Mouse (Mus musculus): ENCODE results near the gene Vps29. TPM values are rescaled to one million over a fixed set of nuclear protein-coding genes. Genes with fewer than 3 reads are reported as not detected.

Vps29 gene
- total and polyA plus RNA-seq, 3 experiments = 13.5 to 228 (median 147) TPM

DNA sequence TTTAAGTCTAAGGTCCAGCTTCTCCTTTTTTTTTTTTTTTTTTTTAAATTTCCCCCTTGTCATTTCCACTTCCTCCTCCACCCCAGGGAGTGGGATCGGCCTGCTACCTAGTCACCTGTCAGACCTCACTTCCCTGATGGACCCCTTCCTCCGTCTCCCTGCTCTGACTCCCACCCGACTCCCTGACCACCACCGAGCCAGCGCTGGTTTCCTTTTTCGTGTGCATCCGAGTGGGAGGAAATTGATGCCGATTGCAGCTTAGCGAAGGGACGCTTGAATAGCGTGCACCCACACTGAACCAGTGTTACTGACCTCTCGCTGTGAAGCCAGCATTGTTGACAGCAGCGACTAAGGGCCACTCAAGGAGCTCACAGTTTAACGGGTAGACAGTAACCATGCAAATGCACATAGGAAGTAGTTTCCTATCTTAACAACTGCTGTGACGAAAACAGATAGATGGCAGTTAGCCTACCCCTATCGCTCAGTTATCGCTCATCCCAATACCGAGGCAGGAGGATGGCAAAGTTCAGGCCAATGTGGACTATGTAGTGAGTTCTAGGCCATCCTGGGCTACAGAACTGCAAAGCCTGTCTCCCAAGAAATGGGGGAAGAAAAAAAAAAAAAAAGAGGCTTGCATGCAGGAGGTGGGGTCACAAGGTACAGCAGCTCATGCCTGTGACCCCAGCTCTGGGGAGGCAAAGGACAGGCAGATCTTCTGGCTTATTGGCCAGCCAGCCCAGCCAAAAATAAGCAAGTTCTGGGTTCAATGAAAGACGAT lies 38.2 kb downstream of the Vps29 start:
- ATAC-seq (ENCODE audit: extremely low read depth, insufficient number of reproducible peaks, low FRiP score, poor library complexity, severe bottlenecking) (0 out of 2 replicates have a peak, but pooled peaks have one; percentile 8), DNase-seq (ENCODE audit: low spot score) (peak; percentile 42)
- Histone ChIP-seq H3K4me1 (ENCODE audit: insufficient read depth, low read depth, low read length) (peaks cover 23% of the 10 kb centered on the region), H3K4me3 (ENCODE audit: low read depth, low read length) (peak overlapping the region; percentile 94), H3K36me3 (replicated peaks) (peaks cover 53% of the 10 kb centered on the region), H3K9me3 (replicated peaks) (no peaks in the 10 kb centered on the region), H3K27me3 (ENCODE audit: insufficient read depth, low read length) (no peaks in the 10 kb centered on the region)
- TF ChIP-seq GATA2 (IDR thresholded peaks at IDR 0.05; ENCODE audit: borderline replicate concordance, low read depth, low read length) (no peak), TAL1 (conservative IDR thresholded peaks at IDR 0.05; ENCODE audit: low read depth, low read length) (no peak), CTCF (IDR thresholded peaks at IDR 0.05; ENCODE audit: low read depth, low read length) (no peak), POLR2AphosphoS5 (IDR thresholded peaks at IDR 0.05; ENCODE audit: insufficient replicate concordance, low read depth, low read length) (no peak), GATA1 (IDR thresholded peaks at IDR 0.05; ENCODE audit: borderline replicate concordance, low read length) (no peak)

DNA sequence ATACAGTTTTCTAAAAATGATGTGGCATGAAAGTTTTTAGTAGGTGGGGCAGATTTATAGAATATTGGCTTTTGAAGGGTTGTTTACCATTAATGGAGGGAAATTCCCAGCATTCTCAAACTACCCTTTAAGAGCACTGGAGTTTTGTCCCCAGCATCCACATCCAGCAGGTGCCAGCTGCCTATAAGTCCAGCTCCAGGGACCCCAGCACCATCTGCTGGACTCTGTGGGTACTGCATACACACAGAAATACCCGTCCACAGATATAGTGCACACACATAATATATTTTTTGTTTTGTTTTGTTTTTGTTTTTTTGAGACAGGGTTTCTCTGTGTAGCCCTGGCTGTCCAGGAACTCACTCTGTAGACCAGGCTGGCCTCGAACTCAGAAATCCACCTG lies 39.7 kb downstream of the Vps29 start:
- Histone ChIP-seq H3K36me3 (replicated peaks) (peaks cover 67% of the 10 kb centered on the region), H3K4me1 (ENCODE audit: insufficient read depth, low read depth, low read length) (peaks cover 26% of the 10 kb centered on the region), H3K27me3 (ENCODE audit: insufficient read depth, low read length) (no peaks in the 10 kb centered on the region), H3K4me3 (ENCODE audit: low read depth, low read length) (no peak overlapping the region), H3K9me3 (replicated peaks) (no peaks in the 10 kb centered on the region)
- DNase-seq (ENCODE audit: low spot score) = no peak
- ATAC-seq (ENCODE audit: extremely low read depth, insufficient number of reproducible peaks, low FRiP score, poor library complexity, severe bottlenecking) = no peak; the same call in 1 of the 2 replicates
- TF ChIP-seq CTCF (IDR thresholded peaks at IDR 0.05; ENCODE audit: low read depth, low read length) (peak; percentile 69), GATA2 (IDR thresholded peaks at IDR 0.05; ENCODE audit: borderline replicate concordance, low read depth, low read length) (no peak)

DNA sequence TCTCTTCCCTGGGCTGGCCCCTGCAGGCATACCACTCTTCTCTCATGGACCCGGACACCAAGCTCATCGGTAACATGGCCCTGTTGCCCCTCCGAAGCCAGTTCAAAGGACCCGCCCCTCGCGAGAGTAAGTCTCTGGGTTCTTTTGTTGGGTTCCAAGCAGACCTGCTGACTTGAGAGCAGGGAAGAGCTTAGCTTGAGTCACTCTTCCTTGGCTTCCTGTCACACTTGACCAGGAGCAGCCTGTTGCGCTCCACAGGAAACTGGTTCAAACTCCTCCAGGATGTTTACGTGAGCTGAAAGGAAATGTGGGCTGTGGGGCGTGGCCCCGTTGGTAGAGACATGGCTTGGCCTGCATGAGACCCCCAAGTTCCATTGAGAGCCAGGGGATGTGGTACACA lies 42.6 kb downstream of the Vps29 start:
- ATAC-seq (ENCODE audit: extremely low read depth, insufficient number of reproducible peaks, low FRiP score, poor library complexity, severe bottlenecking) = no peak
- H3K27me3 ChIP-seq (ENCODE audit: insufficient read depth, low read length) = no peaks in the 10 kb centered on the region
- H3K9me3 ChIP-seq (replicated peaks) = no peaks in the 10 kb centered on the region
- H3K4me3 ChIP-seq (ENCODE audit: low read depth, low read length) = no peak overlapping the region
- DNase-seq (ENCODE audit: low spot score) = no peak
- TF ChIP-seq TAL1 (conservative IDR thresholded peaks at IDR 0.05; ENCODE audit: low read depth, low read length) (no peak), POLR2AphosphoS5 (IDR thresholded peaks at IDR 0.05; ENCODE audit: insufficient replicate concordance, low read depth, low read length) (no peak), GATA1 (IDR thresholded peaks at IDR 0.05; ENCODE audit: borderline replicate concordance, low read length) (no peak), GATA2 (IDR thresholded peaks at IDR 0.05; ENCODE audit: borderline replicate concordance, low read depth, low read length) (no peak), CTCF (IDR thresholded peaks at IDR 0.05; ENCODE audit: low read depth, low read length) (no peak)
- peaks cover 34% of the 10 kb centered on the region for H3K4me1 ChIP-seq (ENCODE audit: insufficient read depth, low read depth, low read length)
- H3K36me3 ChIP-seq (replicated peaks) = peaks cover 80% of the 10 kb centered on the region

DNA sequence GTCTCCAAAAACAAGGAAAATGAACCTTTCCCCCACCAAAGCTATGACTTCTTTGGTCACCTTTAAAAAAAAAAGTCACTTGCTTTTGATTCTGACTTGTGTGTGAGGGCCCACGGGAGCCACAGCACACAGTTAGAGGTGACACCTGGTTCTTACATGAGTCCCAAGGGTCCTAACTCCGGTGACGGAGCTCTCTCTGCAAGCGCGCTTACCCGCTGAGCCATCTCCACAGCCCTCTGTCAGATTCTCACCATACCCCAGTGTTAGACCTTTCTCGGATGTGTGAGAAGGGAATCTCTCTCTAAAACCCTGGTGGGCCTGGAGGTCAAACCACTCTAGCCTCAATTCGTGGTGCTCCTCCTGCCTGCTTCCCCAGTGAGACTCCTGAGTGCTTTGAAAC lies 43.3 kb downstream of the Vps29 start:
- ATAC-seq (ENCODE audit: extremely low read depth, insufficient number of reproducible peaks, low FRiP score, poor library complexity, severe bottlenecking) (no peak), DNase-seq (ENCODE audit: low spot score) (no peak)
- TF ChIP-seq POLR2AphosphoS5 (IDR thresholded peaks at IDR 0.05; ENCODE audit: insufficient replicate concordance, low read depth, low read length) = no peak
- TF ChIP-seq CTCF (IDR thresholded peaks at IDR 0.05; ENCODE audit: low read depth, low read length) = no peak
- TF ChIP-seq GATA2 (IDR thresholded peaks at IDR 0.05; ENCODE audit: borderline replicate concordance, low read depth, low read length) = no peak
- no peak for TF ChIP-seq TAL1 (conservative IDR thresholded peaks at IDR 0.05; ENCODE audit: low read depth, low read length)
- no peak for TF ChIP-seq GATA1 (IDR thresholded peaks at IDR 0.05; ENCODE audit: borderline replicate concordance, low read length)
- Histone ChIP-seq H3K4me1 (ENCODE audit: insufficient read depth, low read depth, low read length) (peaks cover 30% of the 10 kb centered on the region), H3K4me3 (ENCODE audit: low read depth, low read length) (no peak overlapping the region), H3K27me3 (ENCODE audit: insufficient read depth, low read length) (no peaks in the 10 kb centered on the region), H3K36me3 (replicated peaks) (peaks cover 87% of the 10 kb centered on the region), H3K9me3 (replicated peaks) (no peaks in the 10 kb centered on the region)

DNA sequence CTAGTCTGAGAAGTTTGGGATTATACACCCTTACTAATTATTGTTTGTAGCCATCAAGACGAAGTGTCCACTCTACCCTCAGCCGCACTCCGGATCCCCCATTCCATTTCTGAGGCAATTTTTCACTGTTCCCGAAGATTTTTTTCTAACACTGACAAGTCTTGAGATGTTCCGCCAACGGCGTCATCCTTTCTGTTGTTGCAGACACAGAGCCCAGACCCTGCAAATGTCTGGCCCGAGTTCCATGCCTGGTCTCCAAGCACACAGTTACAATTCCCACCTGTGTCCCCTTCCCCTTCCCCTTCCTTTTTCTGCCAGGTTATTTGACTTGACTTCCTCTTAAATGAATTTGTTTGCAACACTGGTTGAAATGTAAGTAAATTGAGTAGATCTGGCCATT lies 45.7 kb downstream of the Vps29 start:
- TF ChIP-seq CTCF (IDR thresholded peaks at IDR 0.05; ENCODE audit: low read depth, low read length) (no peak), TAL1 (conservative IDR thresholded peaks at IDR 0.05; ENCODE audit: low read depth, low read length) (no peak), GATA2 (IDR thresholded peaks at IDR 0.05; ENCODE audit: borderline replicate concordance, low read depth, low read length) (no peak)
- no peak for DNase-seq (ENCODE audit: low spot score)
- no peak for ATAC-seq (ENCODE audit: extremely low read depth, insufficient number of reproducible peaks, low FRiP score, poor library complexity, severe bottlenecking)
- peaks cover 96% of the 10 kb centered on the region for H3K36me3 ChIP-seq (replicated peaks)
- no peak overlapping the region for H3K4me3 ChIP-seq (ENCODE audit: low read depth, low read length)
- no peaks in the 10 kb centered on the region for H3K27me3 ChIP-seq (ENCODE audit: insufficient read depth, low read length)
- H3K9me3 ChIP-seq (replicated peaks) = no peaks in the 10 kb centered on the region
- peaks cover 16% of the 10 kb centered on the region for H3K4me1 ChIP-seq (ENCODE audit: insufficient read depth, low read depth, low read length)

DNA sequence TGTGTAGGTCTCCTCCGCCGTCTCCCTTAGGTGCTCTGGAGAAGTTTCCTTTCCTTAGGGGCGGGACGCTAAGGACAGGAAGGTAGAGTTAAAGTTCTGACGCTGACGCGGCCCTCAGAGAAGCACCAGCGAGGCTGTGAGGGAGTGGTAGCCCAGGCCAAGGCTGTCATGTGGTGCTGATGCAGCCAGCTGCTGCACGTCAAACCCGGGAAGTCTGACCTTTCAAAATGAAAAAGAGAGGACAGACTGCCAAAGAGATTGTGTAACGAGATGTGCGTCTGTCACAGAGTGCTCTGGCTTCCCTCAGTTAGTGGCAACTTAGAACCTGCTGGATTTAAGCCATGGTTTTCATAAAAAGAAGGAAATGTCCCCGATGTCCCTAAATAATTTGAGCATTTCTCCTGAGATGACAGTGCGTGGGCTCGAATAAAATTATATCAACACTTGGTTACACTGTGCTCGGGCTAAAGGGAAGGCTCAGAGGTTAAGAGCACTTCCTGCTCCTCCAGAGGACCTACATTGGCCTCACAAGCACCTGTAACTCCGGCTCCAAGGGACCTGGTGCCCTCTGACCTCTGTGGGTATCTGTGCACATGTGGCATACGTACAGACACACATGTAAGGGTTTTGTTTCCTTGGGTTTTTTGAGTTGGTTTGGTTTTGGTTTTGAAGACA lies 46.6 kb downstream of the Vps29 start:
- Histone ChIP-seq H3K36me3 (replicated peaks) (peaks cover 97% of the 10 kb centered on the region), H3K9me3 (replicated peaks) (no peaks in the 10 kb centered on the region), H3K4me3 (ENCODE audit: low read depth, low read length) (no peak overlapping the region), H3K4me1 (ENCODE audit: insufficient read depth, low read depth, low read length) (peaks cover 11% of the 10 kb centered on the region), H3K27me3 (ENCODE audit: insufficient read depth, low read length) (no peaks in the 10 kb centered on the region)
- TF ChIP-seq TAL1 (conservative IDR thresholded peaks at IDR 0.05; ENCODE audit: low read depth, low read length) (no peak), POLR2AphosphoS5 (IDR thresholded peaks at IDR 0.05; ENCODE audit: insufficient replicate concordance, low read depth, low read length) (no peak), CTCF (IDR thresholded peaks at IDR 0.05; ENCODE audit: low read depth, low read length) (no peak), GATA1 (IDR thresholded peaks at IDR 0.05; ENCODE audit: borderline replicate concordance, low read length) (no peak)
- no peak for DNase-seq (ENCODE audit: low spot score)
- no peak for ATAC-seq (ENCODE audit: extremely low read depth, insufficient number of reproducible peaks, low FRiP score, poor library complexity, severe bottlenecking)
